Mouse (Mus musculus): Measurements from ENCODE around the gene Yrdc.

Yrdc gene

GRCm38 (mm10) chr4:124850261-124850913 is at the start of gene Yrdc:
TSS of gene Yrdc (plus strand) at chr4:124850679.
- peak; percentile 94 to 97 for DNase-seq

DNA sequence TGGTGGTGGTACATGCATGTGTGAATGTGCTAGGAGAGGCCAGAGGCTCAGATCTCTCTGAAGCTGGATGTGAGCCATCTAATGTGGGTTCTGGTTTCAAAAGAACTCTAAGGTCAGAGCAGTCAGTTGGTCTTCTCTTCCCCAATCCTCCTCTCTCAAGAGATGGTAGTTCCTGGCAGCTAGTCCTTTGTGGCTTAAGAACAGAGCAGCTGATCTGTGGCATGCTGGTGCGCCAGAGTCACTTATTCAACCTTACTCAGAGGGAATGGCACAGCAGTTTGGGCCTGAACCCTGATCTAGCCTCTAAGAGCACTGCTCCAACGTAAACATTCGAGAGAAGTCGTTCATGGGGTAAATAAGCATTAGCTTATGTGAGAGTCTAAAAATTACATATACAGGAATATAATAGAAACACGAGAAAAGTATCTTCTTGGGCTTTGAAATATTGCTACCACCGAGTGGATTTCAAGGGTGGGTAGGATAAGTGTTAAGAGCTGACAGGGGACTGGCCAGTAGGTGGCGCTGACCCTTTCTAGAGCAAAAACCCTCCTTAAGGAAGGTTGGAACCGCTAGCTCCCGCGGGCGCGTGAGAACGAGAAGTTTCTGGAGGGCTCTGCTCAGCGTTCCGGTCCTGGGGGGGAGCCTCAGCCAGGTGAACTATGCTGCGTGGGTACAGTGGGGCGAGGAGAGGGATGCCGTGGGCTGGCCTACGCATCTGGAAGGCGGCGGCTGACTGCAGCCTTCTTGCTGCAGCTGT is 48.7 kb upstream of the Yrdc start, which contains the start of gene Mtf1:
TSS of gene Mtf1 (plus strand) at position 553 of the 757 bp plus-strand sequence.
- DNase-seq, result peak; percentile 92 to 96

GRCm38 (mm10) chr4:124802309-124803260 is 47.9 kb upstream of the Yrdc start:
- peak; percentile 96 to 99 for DNase-seq

GRCm38 (mm10) chr4:124803406-124803805 is 47.1 kb upstream of the Yrdc start:
- DNase-seq, result no peak

DNA sequence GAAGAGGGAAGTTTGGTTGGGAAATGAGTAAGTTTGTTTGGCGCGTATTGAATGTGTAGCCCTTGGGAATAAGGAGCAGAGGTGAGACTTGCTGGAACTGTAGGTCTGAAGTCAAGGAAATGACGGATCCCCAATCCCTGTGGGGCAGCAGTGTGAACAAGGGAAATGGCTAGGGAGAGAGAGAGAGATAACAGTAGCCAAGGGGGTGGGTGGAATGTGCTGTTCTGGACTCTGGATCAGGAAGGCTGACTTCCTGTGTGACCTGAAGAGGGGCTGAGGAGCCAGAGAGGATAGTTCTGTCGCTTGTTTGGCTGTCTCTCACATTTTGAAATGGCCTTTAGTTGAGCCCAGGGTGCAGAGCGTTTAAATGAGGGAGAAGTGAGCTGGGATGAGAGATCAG is 42.0 kb upstream of the Yrdc start:
- DNase-seq, result peak; percentile 30 to 66

DNA sequence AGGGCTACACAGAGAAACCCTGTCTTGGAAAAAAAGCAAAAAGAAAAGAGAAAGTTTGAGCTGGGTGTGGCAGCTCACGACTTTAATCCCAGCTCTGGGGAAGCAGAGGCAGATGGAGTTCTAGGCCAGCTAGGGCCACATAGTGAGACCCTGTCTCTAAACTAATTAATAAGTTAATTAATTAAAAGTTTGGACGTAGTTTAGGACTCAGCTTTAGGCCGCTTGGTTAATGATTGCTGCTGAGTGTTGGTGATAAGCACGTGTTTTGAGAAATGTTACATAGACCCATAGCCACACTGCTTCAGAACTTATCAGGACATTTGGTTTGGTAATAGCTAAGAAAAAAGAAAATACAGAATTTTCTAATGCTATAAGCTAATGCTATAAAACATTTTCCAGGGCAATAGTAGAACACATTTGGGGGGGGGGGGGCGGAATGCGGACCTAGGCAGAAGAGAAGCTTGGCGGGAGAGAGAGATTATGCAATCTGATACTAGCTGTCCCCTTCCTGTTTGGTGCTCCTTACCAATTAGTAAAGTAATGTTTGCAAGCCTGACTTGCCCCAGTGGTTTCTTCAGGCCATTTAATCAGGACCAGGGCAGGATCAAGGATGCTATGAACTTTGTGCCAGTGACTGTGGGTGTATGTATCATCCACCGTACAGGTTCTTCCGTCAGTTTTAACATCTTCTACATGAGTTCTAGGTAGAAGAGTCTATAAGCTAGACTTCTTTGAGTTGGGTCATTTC is 41.2 kb upstream of the Yrdc start:
- DNase-seq, result peak; percentile 51 to 56

GRCm38 (mm10) chr4:124810056-124810455 is 40.4 kb upstream of the Yrdc start:
- no peak for DNase-seq

GRCm38 (mm10) chr4:124811347-124811975 is 39.0 kb upstream of the Yrdc start:
- DNase-seq, result no peak

GRCm38 (mm10) chr4:124815901-124816300 is 34.6 kb upstream of the Yrdc start:
- no peak for DNase-seq

DNA sequence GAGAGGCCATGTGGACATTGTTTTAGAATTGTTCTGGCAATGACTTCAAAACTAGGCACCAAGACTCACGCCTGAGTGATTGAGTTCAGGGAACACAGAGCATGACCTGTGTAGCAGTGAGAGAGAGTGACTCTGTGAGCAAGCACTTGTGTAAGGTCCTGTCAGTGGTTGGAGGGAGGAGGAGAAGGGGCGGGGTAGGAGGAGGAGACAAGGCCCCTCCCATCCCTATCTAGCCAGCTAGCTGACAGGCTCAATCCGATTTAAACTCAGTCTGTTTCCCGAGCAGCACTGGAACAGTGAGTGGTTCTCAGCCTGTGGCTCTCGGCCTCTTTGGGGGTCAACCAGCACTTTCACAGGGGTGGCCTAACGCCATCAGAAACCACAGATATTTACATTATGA is 32.7 kb upstream of the Yrdc start:
- DNase-seq, result peak; percentile 73 to 88

DNA sequence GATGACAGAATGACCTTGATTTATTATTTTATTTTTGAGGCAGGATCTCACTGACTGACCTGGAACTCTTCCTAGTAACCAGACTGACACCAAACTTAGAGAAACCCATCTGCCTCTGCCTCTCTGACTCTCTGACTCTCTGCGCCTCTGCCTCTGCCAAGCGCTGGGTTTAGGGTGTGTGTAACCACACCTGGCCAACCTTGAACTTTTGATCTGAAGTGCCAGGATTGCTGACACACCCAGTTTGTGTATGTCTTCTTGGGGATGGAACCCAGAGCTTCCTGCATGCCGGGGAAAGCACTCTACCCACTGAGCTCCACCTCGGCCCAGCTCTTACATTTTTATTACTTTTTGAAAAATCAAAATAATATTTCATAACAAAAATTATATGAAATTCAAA is 31.6 kb upstream of the Yrdc start:
- DNase-seq, result no peak

DNA sequence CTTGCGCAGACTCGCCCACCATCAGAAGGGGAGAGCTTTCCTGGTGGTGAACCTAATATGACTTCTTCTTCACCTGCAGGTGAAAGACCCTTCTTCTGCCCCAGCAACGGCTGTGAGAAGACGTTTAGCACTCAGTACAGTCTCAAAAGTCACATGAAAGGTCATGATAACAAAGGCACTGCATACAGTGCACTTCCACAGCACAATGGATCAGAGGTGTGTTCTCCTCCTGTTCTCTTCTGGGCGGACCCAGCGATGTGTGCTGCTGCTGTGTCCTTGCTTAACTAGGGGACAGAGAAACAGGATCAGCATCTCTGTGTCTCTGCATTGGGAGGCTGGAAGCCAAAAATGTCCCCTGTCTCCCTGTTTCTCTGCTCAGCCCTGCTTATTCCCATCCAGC is 25.5 kb upstream of the Yrdc start:
- no peak for DNase-seq

DNA sequence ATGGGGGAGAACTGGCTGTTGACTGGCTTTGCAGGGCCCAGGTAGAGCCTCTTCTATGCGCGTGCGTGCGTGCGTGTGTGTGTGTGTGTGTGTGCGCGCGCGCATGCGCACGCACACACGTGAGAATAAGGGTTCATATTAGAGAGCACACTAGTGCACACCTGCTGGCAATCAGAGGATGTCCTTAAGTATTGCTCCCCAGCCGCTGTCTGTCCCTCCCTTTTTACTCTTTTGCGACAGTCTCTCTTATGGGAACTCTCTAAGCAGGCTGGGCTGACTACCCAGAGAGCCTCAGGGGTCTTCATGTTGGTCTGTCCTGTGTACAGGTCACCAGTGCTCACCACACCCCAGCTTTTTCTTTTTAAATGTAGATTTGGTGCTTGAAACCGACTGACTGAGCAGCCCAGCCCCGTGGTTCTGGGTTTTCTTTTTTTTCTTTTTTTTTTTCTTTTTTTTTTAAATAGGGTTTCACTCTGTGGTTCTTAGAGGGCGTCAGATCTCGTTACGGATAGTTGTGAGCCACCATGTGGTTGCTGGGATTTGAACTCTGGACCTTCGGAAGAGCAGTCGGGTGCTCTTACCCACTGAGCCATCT is 25.0 kb upstream of the Yrdc start:
- no peak for DNase-seq

DNA sequence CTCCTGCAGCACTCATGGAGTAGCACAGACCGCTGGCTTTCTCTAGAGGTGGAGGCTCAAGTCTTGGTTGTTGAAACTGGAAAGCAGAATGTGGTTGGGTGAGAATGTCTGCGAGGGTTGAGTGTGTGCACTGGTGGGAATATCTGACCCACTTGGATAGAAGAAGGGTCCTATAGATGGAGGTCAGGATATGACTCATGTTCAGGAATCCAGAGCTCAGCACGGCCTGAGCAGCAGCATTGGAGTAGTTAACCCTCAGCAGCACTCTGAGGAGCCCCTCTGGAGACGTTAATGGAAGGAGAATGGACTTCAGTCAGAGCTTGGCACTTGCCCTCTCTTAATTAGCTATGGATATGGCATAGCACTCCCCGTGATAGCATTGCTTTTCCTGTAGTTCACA is 20.8 kb upstream of the Yrdc start:
- DNase-seq, result no peak

DNA sequence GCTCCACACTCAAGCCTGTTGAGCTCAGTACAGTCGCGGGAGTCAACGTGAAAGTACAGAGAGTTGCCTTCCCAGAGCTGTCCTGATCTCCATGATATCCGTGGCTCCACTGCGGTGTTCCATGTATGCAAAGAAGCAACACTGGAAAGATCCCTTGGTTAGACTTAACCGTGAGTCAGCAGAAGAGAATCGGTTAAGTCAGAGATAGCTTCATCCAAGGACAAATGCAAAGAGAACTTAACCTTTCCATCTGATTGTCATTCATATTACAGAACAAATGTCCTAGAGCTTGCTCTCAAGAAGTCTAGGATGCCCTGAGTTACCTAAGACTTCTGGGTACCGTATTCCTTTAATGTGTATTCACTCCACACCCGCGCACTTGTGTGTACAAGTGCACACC is 17.7 kb upstream of the Yrdc start:
- no peak for DNase-seq

- no peak for DNase-seq
Measured at GRCm38 (mm10) chr4:124838035-124838700, 12.3 kb upstream of the Yrdc start.

GRCm38 (mm10) chr4:124840998-124841397 is 9.5 kb upstream of the Yrdc start:
- DNase-seq, result no peak

- peak in 1 of 2 experiments; percentile 48 for DNase-seq
Measured at GRCm38 (mm10) chr4:124843493-124843892, 7.0 kb upstream of the Yrdc start.

DNA sequence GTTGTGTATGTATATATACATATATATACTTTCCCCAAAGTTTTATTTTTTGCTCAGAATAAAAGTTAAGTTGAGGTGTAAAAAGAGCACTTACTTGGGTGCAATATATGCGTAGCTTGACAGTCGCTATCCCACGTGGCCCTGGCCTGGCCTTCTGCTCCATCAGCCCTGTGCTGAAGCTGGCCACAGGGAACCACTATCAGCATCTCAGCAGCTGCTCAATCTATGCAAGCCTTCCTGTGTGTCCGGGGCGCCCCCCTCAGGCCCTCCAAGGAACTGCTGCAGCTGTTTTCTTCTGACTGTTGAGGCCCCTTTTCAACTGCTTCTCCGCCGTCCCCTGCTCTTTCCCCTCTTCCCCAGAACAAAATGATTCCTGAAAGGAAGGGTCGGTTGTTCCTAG is 2.9 kb upstream of the Yrdc start:
- peak; percentile 82 to 86 for DNase-seq

DNA sequence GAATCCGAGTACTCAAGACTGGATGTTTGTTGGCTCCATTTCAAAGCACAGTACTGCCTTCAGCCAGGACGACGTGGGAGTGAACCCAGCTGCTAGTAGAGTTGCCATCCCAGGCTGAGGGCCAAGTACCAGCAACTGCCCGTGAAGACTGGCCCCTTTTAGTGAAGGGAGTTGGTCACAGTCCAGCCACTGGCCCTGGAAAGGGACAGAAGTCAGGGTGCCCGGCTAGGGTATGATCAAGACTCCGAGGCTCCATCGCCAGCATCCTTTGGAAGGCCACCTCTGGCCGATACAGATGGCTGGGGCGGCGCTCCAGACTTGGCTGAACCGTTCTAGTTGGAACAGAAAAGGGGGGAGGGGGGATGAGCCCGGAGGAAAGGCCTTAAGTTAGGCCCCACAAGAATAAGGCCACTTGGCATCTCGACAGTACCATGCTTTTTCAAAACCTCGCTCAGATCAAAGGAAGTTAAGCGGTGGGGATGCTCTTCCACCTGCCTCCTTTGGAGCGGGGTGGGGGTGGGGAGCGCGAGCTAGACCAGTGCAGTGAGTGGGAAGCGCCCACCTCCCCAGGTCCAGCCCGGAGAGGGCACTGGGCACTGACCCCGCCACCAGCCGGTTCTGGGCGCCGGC is 733 bp upstream of the Yrdc start:
- DNase-seq, result peak; percentile 71 to 88
